Mouse (Mus musculus) mouse embryonic stem cell (cell line): ENCODE data around the gene Rab40c.

Experiments
- in situ Hi-C, 2 experiments: fragments of 300-500 bp; cut with MboI; formaldehyde crosslinking; loops; 1 replicate in 1 of 2; 3 replicates in 1 of 2; pipeline ENCODE4 v1.14.3; 2019 to 2020; ENCODE audit warnings: low sequenced_read_pairs in 2 of 2, low pct_unique_long_range_greater_than_20kb in 1 of 2, mixed read lengths in 1 of 2; ENCODE audit not compliant: unreplicated experiment in 1 of 2

Gene Rab40c

DNA sequence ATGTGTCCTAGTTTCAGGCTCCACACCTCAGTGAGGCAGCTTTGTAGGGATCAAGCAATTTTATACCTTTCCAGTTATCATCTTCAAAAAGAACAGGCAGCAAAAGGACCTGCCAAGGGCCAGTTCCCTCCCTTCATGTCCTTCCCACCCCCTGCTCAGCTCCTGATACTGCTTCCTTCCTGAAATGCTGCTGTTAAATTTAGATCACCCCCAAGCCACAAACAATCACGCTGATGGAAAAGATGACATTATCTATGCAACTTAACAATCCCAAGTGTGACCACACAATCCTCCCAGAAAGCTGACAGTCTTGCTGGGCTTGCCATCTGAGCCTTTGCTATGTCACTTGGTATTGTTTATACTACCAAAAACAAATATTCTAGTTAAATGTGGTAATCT is 5.7 kb downstream of the Rab40c start:
- in situ Hi-C loops, result no loop called here

DNA sequence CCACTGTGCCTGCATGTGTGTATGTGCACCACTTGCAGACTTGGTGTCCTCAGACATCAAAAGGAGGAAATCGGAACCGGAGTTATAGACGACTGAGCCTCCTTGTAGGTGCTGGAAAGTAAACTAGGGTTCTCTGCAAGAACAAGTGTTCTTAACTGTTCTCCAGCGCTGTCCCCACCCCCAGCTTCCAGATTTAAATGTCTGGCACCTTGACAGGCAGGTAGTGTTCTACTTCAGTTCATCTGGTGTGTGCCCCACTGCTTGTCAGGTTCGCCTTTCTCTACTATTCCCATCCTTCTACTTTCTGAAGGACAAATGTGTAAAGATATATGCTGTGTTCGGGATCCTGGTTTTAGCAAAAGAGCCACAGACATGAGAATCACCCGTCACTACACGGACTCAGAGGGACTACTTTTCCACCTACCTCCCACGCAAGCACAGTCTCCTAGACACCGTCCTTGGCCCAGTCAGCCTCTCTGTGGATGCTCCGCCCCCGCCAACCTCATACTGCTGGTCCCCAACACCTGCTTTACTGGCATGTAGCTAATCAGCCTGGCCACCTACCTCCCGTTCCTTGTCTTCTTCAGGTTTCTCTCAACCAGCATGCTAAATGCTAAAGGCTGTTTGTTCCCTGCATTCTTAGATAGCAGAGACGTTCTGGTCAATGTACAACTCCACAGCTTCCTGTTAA is 6.2 kb downstream of the Rab40c start:
- in situ Hi-C loops, result no loop called here

DNA sequence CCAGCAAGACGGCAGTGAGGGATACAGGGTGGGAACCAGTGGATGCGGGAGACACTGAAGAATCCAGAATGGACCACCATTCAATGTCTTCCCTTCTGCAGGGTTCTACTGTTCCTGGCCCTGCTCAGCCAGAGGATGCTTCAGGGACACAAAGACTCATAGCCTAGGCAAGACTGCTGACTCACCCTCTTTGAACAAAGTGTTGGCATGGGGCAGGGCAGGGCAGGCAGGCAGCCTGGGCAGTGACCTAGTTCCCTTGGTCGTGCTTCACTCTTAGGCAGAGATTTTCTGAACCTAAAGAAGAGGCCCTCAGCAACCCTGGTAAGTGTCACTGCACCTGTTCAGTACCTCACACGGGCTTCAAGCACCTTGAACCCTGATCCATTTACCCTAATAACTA is 7.7 kb downstream of the Rab40c start:
- in situ Hi-C loops, result no loop called here

DNA sequence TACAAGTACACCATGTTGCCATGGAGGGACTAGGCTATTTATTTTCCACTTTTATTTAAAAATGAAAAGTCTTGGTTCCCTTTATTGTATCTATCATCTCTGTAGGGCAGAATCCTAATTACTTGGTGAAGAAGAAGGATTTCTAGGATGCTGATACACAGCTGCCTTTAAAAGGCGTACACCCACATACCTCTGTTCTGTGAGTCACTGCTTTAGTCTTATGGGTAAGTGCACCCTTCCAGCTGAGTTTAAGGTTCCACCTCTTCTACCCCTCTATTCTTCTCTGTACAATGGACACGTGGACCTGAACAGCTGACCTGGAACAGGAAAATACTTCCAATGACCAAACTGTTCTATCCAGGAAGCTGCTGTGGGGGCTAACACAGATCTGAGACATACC is 11.9 kb downstream of the Rab40c start:
- in situ Hi-C loops, result no loop called here

DNA sequence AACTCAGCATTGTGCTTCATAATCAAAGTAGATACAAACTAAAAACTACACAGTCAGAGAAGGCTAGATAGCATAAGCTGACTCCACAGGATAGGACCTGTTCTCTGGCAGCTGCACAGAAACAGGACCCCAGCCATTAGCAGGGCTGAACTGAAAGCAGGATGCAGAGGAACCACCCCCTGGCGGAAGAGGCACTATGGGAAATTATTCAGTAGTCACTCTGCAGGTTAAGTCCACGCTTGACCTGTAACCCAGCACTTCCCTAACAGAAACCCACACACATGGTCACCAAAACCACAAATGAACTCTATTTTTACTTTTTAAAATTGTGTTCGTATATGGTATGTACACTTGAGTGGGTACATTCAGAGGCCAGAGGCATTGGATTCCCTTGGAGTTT is 16.5 kb downstream of the Rab40c start:
- in situ Hi-C loops, result no loop called here

DNA sequence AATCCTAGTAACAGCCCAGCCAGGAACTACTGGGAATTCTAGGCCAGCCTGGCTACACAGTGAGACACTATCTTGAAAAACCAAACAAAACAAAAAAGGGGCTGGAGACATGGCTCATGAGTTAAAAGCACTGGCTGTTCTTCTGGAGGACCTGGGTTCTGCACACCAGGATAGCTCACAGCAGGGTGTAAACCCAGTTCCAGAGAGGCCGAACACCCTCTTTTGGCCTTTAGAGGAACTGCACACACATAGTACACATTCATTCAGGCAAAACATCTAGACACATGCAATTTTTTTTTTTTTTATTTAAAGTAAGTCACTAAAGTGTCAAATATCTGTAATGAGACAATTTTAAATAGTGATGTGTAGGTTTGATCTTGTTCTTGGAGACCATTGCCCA is 19.3 kb downstream of the Rab40c start:
- in situ Hi-C loops, result no loop called here

DNA sequence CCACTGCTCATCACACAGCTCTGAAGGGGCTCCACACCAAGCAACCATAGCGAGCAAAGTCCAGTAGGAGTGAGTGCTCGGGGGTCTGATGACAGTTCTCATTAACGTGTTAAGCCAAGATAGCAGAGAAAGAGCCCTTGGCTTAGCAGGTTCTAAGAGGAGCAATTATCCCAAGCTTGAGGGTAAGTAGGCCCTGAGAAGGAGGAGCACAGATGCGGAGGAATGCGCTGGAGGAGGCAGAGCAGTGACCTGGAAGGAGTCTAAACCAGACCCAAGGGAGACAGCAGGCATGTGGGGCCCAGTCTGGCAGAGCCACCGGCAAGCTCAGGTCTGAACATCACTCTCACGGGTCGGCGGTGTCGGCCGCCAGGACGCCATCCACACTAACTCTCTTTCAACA is 23.6 kb downstream of the Rab40c start:
- in situ Hi-C loops, result no loop called here

DNA sequence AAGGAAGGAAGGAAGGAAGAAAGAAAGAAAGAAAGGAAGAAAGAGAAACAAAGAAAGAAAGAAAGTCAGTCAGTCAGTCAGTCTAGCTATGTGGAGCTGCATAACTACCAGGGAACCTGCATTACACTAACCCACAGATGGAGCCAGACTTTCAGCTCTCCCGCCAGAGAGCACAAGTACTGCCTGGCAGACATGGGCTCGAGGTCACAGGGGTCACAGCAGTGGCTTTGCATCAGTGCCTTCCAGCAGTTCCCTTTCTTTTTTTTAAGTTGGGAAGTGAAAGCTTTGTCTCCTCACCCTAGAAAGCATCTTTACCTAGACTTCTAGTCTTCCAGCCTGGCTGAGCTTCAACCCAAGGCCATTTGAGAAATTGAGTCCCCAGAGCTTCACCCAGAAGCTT is 24.1 kb downstream of the Rab40c start:
- in situ Hi-C loops, result no loop called here

DNA sequence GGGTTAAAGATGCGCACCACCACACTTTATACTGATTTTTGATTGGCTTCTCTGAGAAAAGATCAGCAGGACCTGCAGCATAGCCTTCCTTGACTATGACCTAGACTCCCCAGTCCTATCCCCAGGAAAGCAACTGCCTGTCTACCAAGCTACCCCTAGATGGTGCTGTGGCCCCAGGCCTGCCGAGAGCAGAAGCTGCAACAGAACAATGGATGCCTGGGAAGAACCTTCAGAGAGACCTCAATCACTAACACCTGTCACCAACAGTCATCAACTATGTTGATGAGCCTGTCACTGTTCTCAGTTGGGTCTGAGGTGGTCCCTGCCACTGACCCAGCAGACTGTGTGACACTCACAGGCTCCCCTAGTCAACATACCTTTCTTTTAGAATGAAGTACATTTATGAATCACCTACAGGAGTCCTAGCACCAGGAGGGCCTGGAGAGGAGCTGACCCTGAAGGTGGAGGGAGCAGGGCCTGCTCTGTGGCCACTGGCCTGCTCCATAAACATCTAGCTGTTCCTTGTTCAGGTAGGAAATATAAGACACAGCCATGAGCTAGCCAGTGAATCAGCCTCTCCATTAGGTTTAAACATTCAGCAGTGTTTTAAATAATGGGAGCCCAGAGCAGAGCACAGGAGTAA is 25.4 kb downstream of the Rab40c start:
- in situ Hi-C loops, result no loop called here

DNA sequence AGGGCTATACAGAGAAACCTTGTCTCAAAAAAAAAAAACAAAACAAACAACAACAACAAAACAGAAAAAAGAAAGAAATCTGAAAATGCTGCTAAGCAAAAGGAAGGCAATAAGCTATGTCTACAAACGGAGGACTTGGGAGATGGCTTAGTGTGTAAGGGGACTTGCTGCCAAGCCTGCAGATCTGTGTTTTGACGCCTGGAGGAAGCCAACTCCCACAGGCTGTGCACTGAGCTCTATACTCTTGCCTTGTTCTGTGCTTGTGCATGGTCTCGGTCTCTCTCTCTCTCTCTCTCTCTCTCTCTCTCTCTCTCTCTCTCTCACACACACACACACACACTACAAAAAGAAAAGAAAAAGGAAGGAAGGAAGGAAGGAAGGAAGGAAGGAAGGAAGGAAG is 30.7 kb downstream of the Rab40c start:
- in situ Hi-C loops, result no loop called here

DNA sequence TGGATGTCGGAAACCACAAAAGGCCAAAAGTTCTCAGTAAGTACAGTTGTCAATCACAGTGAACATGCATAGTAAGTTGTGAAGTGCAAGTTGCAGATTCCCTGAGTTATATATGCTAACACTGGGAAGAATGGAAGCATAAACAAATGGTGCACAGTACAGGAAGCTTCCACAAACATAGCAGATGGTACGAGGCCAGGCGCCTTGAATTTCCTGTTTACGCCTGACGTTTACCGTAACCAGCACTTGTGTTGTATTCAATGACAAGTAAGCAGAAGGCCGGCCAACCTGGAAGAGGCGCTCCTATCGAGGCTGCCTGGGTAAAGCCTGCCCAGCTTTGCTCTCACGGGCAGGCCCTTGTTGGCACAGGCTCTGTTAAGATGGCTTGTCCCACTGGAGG is 32.1 kb downstream of the Rab40c start:
- in situ Hi-C loops, result no loop called here

DNA sequence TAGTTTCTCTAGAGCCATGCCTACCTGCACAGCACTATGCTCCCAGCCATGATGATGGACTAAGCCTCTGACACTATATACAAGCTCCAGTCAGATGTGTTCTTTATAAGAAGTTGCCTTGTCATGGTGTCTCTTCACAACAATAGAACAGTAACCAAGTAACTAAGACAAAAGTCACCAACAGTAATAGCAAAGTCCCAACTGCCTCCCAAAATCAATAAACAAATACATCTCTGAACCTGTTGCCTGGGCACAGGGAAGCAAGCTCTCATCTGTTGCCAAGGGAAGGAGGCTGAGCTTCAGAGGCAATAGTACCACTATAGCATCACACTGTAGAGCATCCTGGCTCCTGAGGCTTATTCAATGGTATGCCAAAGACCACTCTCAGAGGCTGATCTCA is 32.7 kb downstream of the Rab40c start:
- in situ Hi-C loops, result no loop called here

DNA sequence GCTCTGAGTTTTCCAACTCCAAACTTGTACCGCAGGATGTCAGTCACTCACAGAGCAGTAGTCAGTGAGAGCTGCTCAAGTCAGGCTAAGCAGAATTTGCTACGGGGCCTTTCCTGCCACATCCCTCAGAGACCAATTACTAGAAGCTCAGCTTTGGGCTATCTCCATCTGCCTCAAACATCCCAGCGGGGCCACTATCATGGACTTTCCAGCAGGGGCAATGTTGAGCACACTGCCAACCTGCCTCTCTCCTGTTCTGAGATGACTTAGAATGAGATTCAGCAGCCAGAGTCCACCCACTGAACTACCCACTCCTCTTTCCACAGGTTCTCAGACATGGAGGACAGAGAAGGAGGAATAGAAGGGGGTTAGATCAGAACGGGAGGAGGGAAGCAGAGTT is 33.9 kb downstream of the Rab40c start:
- in situ Hi-C loops, result no loop called here

DNA sequence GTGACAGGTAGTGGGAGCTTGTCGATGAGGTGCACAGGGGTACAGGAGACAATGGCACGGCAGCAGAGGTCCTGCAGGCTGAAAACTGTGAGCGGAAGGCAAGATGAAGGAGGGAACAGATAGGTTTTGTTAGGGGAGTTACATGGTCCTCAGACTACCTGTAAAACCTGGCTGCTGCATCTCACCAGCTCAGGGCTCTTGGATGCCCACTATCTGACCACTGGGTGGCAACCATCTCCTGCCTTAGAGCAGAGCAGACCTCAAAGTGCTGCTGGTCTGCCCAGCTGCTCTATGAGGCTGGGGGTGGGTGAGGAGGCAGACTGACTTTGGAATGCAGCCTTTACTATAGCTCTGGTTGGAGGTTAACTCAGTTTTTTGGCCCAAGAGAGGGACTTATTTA is 35.7 kb downstream of the Rab40c start:
- in situ Hi-C loops, result no loop called here

DNA sequence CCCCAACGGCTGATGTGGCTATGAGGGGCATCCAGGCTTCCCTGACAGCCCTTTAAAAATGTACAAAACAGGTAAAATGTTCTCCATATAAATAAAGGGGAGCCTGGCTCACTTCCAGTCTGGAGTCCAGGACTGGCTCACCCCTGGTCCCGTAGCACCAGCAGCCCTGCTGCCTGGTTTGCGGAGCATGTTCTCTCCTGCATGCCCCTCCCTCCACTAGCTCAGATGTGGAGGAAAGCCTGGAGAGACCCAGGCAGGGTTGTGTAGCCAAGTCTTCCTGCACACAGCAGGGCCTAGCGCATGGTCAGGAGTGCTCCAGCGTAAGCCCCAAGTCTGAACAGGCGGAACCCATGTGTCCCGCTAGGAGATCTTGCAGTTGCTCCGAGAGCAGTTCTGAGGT is 36.3 kb downstream of the Rab40c start:
- in situ Hi-C loops, result no loop called here

DNA sequence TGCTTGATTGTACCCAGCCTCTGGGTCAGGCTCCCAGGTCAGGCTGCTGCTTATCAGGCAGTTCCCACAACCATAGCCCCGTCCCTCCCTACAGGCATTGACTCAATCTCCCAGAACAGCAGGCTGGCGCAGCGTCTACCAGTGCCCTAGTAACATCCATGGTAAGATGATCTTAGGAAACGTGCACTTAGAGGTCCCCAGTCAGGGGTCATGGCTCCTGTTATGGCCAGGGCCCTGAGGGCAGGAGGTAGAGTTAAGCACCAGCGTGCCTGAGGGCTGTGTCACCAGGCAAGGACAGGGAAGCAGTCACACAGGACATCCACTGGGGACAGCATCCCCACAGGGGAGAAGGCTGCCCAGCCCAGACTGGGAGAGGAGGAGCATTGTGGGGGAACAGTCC is 37.2 kb downstream of the Rab40c start:
- in situ Hi-C loops, result no loop called here

DNA sequence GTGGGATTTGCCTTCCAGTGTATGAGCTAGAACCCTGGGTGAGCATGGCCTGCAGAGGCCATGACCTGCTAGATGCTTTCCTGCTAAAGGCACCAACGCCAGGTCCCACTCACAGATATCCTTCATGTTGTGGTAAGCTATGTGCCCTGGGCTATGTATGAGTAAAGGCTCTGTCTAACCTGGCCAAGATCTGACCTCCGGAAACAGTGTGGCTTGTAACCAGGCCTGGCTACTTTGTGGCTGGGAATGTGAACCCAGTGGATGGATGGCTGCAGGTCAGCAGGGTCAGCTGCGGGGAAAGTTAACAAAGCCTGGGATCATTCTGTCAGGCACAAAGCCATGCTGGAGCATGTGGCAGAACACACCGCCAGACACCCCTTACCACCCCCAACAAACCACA is 37.8 kb downstream of the Rab40c start:
- in situ Hi-C loops, result no loop called here

DNA sequence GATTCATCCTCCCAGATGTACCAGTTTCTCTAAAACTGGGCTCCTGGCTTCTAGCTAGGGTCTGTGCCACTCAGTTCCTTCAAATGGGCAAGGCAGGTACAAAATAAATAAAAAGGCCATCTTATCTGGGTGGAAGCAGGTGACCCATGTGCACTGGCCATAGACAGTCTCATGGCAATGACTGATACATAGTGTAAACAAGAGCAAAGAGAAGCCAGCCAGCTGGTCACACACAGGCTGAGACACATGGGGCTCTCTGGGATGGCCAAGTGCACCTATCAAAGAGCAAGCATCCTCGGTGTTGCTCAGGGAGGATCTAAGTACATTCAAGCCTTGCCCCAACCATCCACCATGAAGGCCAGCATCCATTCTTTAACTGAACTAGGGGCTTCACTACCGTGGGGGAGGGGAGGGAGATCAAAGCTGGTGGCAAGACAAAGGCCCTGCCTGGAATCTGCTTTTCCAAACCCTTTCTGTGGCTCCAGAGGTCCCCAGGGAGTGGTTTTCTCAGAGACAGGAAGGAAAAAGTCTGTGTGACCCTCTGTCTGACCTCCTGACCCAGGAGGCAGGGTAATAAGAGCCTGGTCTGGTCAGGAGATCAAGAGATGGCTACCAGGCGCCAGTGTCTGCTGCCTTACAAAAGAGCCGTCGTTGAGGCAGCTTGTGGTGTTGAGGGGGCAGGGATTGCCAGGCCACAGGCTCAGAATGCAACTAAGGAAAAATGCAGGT is 38.5 kb downstream of the Rab40c start:
- in situ Hi-C loops, result no loop called here

DNA sequence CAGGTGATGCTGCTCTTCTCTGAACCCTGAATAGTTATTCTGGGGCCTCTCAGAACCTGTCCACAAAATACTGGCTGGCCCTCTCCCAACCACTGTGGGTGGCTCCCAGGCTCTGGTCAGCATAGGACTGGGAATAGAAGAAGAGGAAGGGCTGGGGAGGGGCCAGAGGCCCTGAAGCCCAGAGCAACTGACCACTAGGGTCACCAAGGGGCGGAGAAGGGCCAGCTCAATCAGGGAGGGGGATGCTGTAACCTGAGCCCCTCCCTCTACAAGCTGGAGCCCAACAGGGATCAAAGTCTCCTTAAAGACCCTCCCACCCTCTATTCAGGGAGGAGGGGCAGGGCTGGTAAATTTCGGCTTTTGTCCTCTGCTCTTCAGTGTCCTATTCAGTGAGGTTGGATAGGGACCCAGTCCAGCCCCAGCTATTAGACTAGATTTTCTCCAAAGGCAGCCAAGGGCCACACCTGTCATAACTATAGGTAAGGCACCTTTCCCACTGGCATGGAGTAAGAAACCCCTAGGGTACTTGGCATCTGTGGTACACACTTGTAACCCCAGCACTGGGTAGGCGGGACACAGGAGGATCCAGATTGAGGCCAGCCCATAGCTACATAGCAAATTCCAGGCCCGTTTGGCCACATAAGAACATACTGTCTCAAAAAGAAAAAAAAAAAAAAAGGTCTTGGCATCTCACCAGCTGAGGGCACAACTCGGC is 39.2 kb downstream of the Rab40c start, which contains the start of gene Wfikkn1:
Wfikkn1 (minus strand) TSS at position 663 of the 715 bp plus-strand sequence.
- in situ Hi-C loops, result no loop called here
